Mouse (Mus musculus): ENCODE measurements at regions not wholly inside any gene's neighbourhood (a gene's known extent, or its start where the extent isn't known, plus 50 kb on each side); places are given as distances from the start of the nearest gene placed in this dataset.

GRCm38 (mm10) chr7:95943420-95943819 is 227.6 kb upstream of the Tenm4 start:
- no peak for TF ChIP-seq CTCF (IDR thresholded peaks at IDR 0.05)
- TF ChIP-seq POLR2A (IDR thresholded peaks at IDR 0.05; ENCODE audit: insufficient read depth, low read depth, low read length), result no peak
- TF ChIP-seq EP300 (IDR thresholded peaks at IDR 0.05; ENCODE audit: insufficient read depth, low read depth, low read length), result no peak
